Mouse (Mus musculus): ENCODE measurements around the gene Cd177. TPM values are rescaled to one million over a fixed set of nuclear protein-coding genes. Genes with fewer than 3 reads are reported as not detected.
"Not testable (repeated sequence)": the region's sequence is repeated elsewhere in the genome, so short reads cannot be mapped to it uniquely, and the experiment has no call there.

The Cd177 gene
- polyA plus RNA-seq, 1 experiment from 2014 or later, result not detected

GRCm38 (mm10) chr7:24762574-24762973 is 2.5 kb upstream of the Cd177 start:
- Histone ChIP-seq H3K4me1 (replicated peaks; ENCODE audit: control insufficient read depth, insufficient read depth, low read length) (no peaks in the 10 kb centered on the region), H3K36me3 (ENCODE audit: control insufficient read depth, insufficient read depth, low read length) (no peaks in the 10 kb centered on the region), H3K27me3 (ENCODE audit: control insufficient read depth, insufficient read depth, low read length) (no peaks in the 10 kb centered on the region), H3K9me3 (ENCODE audit: control insufficient read depth, low read length) (no peaks in the 10 kb centered on the region), H3K27ac (ENCODE audit: low read depth, low read length) (no peak overlapping the region), H3K4me2 (replicated peaks; ENCODE audit: low read depth, low read length) (no peak overlapping the region), H3K9ac (ENCODE audit: low read depth, low read length) (no peak overlapping the region), H3K4me3 (ENCODE audit: low read depth, low read length) (no peak overlapping the region)
- 87% methylated on average over 8 of the region's 8 CpGs for WGBS
- no peak for DNase-seq (ENCODE audit: low spot score)
- no peak for ATAC-seq (ENCODE audit: low FRiP score)

GRCm38 (mm10) chr7:24761161-24761560 is 1.1 kb upstream of the Cd177 start:
- H3K4me1 ChIP-seq (replicated peaks; ENCODE audit: control insufficient read depth, insufficient read depth, low read length), result no peaks in the 10 kb centered on the region
- 81% methylated on average over 6 of the region's 6 CpGs for WGBS
- H3K9ac ChIP-seq (ENCODE audit: low read depth, low read length), result no peak overlapping the region
- H3K36me3 ChIP-seq (ENCODE audit: control insufficient read depth, insufficient read depth, low read length), result no peaks in the 10 kb centered on the region
- DNase-seq (ENCODE audit: low spot score), result no peak
- H3K27ac ChIP-seq (ENCODE audit: low read depth, low read length), result no peak overlapping the region
- H3K9me3 ChIP-seq (ENCODE audit: control insufficient read depth, low read length), result no peaks in the 10 kb centered on the region
- ATAC-seq (ENCODE audit: low FRiP score), result no peak
- H3K27me3 ChIP-seq (ENCODE audit: control insufficient read depth, insufficient read depth, low read length), result no peaks in the 10 kb centered on the region
- H3K4me3 ChIP-seq (ENCODE audit: low read depth, low read length), result no peak overlapping the region
- no peak overlapping the region for H3K4me2 ChIP-seq (replicated peaks; ENCODE audit: low read depth, low read length)

- H3K36me3 ChIP-seq (ENCODE audit: control insufficient read depth, insufficient read depth, low read length), result no peaks in the 10 kb centered on the region
- no peak overlapping the region for H3K9ac ChIP-seq (ENCODE audit: low read depth, low read length)
- WGBS, result 85% methylated on average over 1 of the region's 1 CpGs
- ATAC-seq (ENCODE audit: low FRiP score), result no peak
- no peak overlapping the region for H3K4me3 ChIP-seq (ENCODE audit: low read depth, low read length)
- no peaks in the 10 kb centered on the region for H3K9me3 ChIP-seq (ENCODE audit: control insufficient read depth, low read length)
- no peak overlapping the region for H3K4me2 ChIP-seq (replicated peaks; ENCODE audit: low read depth, low read length)
- no peaks in the 10 kb centered on the region for H3K27me3 ChIP-seq (ENCODE audit: control insufficient read depth, insufficient read depth, low read length)
- DNase-seq (ENCODE audit: low spot score), result no peak
- no peaks in the 10 kb centered on the region for H3K4me1 ChIP-seq (replicated peaks; ENCODE audit: control insufficient read depth, insufficient read depth, low read length)
- H3K27ac ChIP-seq (ENCODE audit: low read depth, low read length), result no peak overlapping the region
Observed at GRCm38 (mm10) chr7:24758520-24758919, 1.6 kb downstream of the Cd177 start.

GRCm38 (mm10) chr7:24753476-24753875 is 6.6 kb downstream of the Cd177 start:
- Histone ChIP-seq H3K27ac (ENCODE audit: low read depth, low read length) (no peak overlapping the region), H3K9me3 (ENCODE audit: control insufficient read depth, low read length) (no peaks in the 10 kb centered on the region), H3K27me3 (ENCODE audit: control insufficient read depth, insufficient read depth, low read length) (no peaks in the 10 kb centered on the region), H3K36me3 (ENCODE audit: control insufficient read depth, insufficient read depth, low read length) (no peaks in the 10 kb centered on the region), H3K4me2 (replicated peaks; ENCODE audit: low read depth, low read length) (no peak overlapping the region), H3K4me3 (ENCODE audit: low read depth, low read length) (no peak overlapping the region), H3K9ac (ENCODE audit: low read depth, low read length) (no peak overlapping the region), H3K4me1 (replicated peaks; ENCODE audit: control insufficient read depth, insufficient read depth, low read length) (no peaks in the 10 kb centered on the region)
- ATAC-seq (ENCODE audit: low FRiP score) (no peak), DNase-seq (ENCODE audit: low spot score) (no peak)
- 87% methylated on average over 5 of the region's 5 CpGs for WGBS

- 92% methylated on average over 2 of the region's 2 CpGs for WGBS
- Histone ChIP-seq H3K27me3 (ENCODE audit: control insufficient read depth, insufficient read depth, low read length) (no peaks in the 10 kb centered on the region), H3K9ac (ENCODE audit: low read depth, low read length) (no peak overlapping the region), H3K4me1 (replicated peaks; ENCODE audit: control insufficient read depth, insufficient read depth, low read length) (no peaks in the 10 kb centered on the region), H3K4me2 (replicated peaks; ENCODE audit: low read depth, low read length) (no peak overlapping the region), H3K27ac (ENCODE audit: low read depth, low read length) (no peak overlapping the region), H3K9me3 (ENCODE audit: control insufficient read depth, low read length) (no peaks in the 10 kb centered on the region), H3K4me3 (ENCODE audit: low read depth, low read length) (no peak overlapping the region), H3K36me3 (ENCODE audit: control insufficient read depth, insufficient read depth, low read length) (no peaks in the 10 kb centered on the region)
- DNase-seq (ENCODE audit: low spot score), result no peak
- ATAC-seq (ENCODE audit: low FRiP score), result no peak
Observed at GRCm38 (mm10) chr7:24751610-24752009, 8.5 kb downstream of the Cd177 start.

GRCm38 (mm10) chr7:24750695-24751094 is 9.4 kb downstream of the Cd177 start:
- WGBS, result 69% methylated on average over 4 of the region's 4 CpGs

GRCm38 (mm10) chr7:24735970-24736670 is 24.0 kb downstream of the Cd177 start:
- H3K4me1 ChIP-seq (replicated peaks; ENCODE audit: control insufficient read depth, insufficient read depth, low read length), result no peaks in the 10 kb centered on the region
- no peak overlapping the region for H3K9ac ChIP-seq (ENCODE audit: low read depth, low read length)
- no peak overlapping the region for H3K4me3 ChIP-seq (ENCODE audit: low read depth, low read length)
- ATAC-seq (ENCODE audit: low FRiP score) (peak; percentile 69; the same call in 1 of the 2 replicates), DNase-seq (ENCODE audit: low spot score) (peak; percentile 60)
- H3K36me3 ChIP-seq (ENCODE audit: control insufficient read depth, insufficient read depth, low read length), result no peaks in the 10 kb centered on the region
- no peaks in the 10 kb centered on the region for H3K27me3 ChIP-seq (ENCODE audit: control insufficient read depth, insufficient read depth, low read length)
- H3K4me2 ChIP-seq (replicated peaks; ENCODE audit: low read depth, low read length), result peak overlapping the region; percentile 25
- H3K9me3 ChIP-seq (ENCODE audit: control insufficient read depth, low read length), result no peaks in the 10 kb centered on the region
- WGBS, result 16% methylated on average over 17 of the region's 17 CpGs
- no peak overlapping the region for H3K27ac ChIP-seq (ENCODE audit: low read depth, low read length)

More at GRCm38 (mm10) chr7:24750695-24751094, 9.4 kb downstream of the Cd177 start:
- no peaks in the 10 kb centered on the region for H3K27me3 ChIP-seq (ENCODE audit: control insufficient read depth, insufficient read depth, low read length)
- DNase-seq (ENCODE audit: low spot score) (no peak), ATAC-seq (ENCODE audit: low FRiP score) (no peak)
- no peaks in the 10 kb centered on the region for H3K4me1 ChIP-seq (replicated peaks; ENCODE audit: control insufficient read depth, insufficient read depth, low read length)
- H3K4me3 ChIP-seq (ENCODE audit: low read depth, low read length), result no peak overlapping the region
- no peaks in the 10 kb centered on the region for H3K36me3 ChIP-seq (ENCODE audit: control insufficient read depth, insufficient read depth, low read length)
- H3K27ac ChIP-seq (ENCODE audit: low read depth, low read length), result no peak overlapping the region
- no peak overlapping the region for H3K9ac ChIP-seq (ENCODE audit: low read depth, low read length)
- H3K9me3 ChIP-seq (ENCODE audit: control insufficient read depth, low read length), result no peaks in the 10 kb centered on the region
- H3K4me2 ChIP-seq (replicated peaks; ENCODE audit: low read depth, low read length), result no peak overlapping the region

GRCm38 (mm10) chr7:24726808-24727207 is 33.3 kb downstream of the Cd177 start, which contains the start of gene Gm4763:
Gene Gm4763 (minus strand): TSS chr7:24726908.
- not testable (repeated sequence) for H3K4me3 ChIP-seq (ENCODE audit: low read depth, low read length); H3K27ac ChIP-seq (ENCODE audit: low read depth, low read length); H3K27me3 ChIP-seq (ENCODE audit: control insufficient read depth, insufficient read depth, low read length); H3K4me1 ChIP-seq (replicated peaks; ENCODE audit: control insufficient read depth, insufficient read depth, low read length); H3K9ac ChIP-seq (ENCODE audit: low read depth, low read length); DNase-seq (ENCODE audit: low spot score); H3K9me3 ChIP-seq (ENCODE audit: control insufficient read depth, low read length); H3K36me3 ChIP-seq (ENCODE audit: control insufficient read depth, insufficient read depth, low read length); ATAC-seq (ENCODE audit: low FRiP score); H3K4me2 ChIP-seq (replicated peaks; ENCODE audit: low read depth, low read length)
- WGBS, result 92% methylated on average over 11 of the region's 11 CpGs

- H3K36me3 ChIP-seq (ENCODE audit: control insufficient read depth, insufficient read depth, low read length), result no peaks in the 10 kb centered on the region
- DNase-seq (ENCODE audit: low spot score), result no peak
- H3K9ac ChIP-seq (ENCODE audit: low read depth, low read length), result no peak overlapping the region
- H3K27me3 ChIP-seq (ENCODE audit: control insufficient read depth, insufficient read depth, low read length), result no peaks in the 10 kb centered on the region; the same call in 1 of the 2 replicates
- ATAC-seq (ENCODE audit: low FRiP score), result no peak
- no peak overlapping the region for H3K4me3 ChIP-seq (ENCODE audit: low read depth, low read length)
- H3K27ac ChIP-seq (ENCODE audit: low read depth, low read length), result no peak overlapping the region
- no peak overlapping the region for H3K4me2 ChIP-seq (replicated peaks; ENCODE audit: low read depth, low read length)
- no peaks in the 10 kb centered on the region for H3K4me1 ChIP-seq (replicated peaks; ENCODE audit: control insufficient read depth, insufficient read depth, low read length)
- H3K9me3 ChIP-seq (ENCODE audit: control insufficient read depth, low read length), result no peaks in the 10 kb centered on the region
- 75% methylated on average over 6 of the region's 6 CpGs for WGBS
Observed at GRCm38 (mm10) chr7:24715039-24715438, 45.1 kb downstream of the Cd177 start.

All from hindbrain, embryonic 11.5 days (tissue).